Mouse (Mus musculus) common myeloid progenitor, adult 5-6 weeks (primary cell): Measurements from ENCODE around the gene Pdk1. TPM values are rescaled to one million over a fixed set of nuclear protein-coding genes. Genes with fewer than 3 reads are reported as not detected.

Experiments used
- ATAC-seq: replicated peaks from 2 replicates; pipeline ENCODE4 v1.8.0; 2016; ENCODE audit warnings: low read depth, mild to moderate bottlenecking, moderate TSS enrichment, inconsistent platforms; ENCODE audit not compliant: poor library complexity, severe bottlenecking
- total RNA-seq: library from RNA; stranded (forward); fragments of 200-1000, 187-1606 nt; gene quantifications from 2 replicates; pipeline ENCODE4 v1.2.3, GENCODE M21; 2017

The Pdk1 gene
- 47.9 and 72.0 TPM in 2 replicates for total RNA-seq

DNA sequence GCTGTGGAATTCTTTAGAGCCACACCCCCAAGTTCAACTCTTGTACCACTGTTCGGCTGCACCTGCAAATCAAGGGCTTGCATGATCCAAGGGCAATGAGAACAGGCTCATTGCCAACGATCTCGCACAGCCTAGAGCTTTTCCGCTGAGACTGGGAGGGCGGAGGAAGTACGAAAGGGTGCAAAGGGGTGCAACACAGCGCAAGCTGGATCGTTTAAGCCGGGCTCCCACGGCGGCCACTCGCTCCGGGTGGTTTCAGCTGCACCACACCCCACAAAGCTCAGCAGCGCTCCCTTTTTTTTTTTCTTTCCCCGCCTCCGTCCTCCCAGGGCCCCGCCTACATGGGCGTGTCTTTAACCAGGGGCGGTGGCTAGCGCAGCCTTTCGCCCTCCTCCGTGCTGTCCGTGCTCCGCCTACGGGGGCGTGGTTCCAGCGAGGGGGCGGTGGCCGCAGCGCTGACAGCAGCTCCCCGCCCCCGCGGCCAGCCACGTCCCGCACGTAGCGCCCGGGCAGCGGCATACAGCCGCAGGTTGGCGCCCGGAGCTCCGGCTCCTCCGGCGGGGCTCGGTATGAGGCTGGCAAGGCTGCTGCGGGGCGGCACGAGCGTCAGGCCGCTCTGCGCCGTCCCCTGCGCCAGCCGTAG lies at the start of gene Pdk1:
TSS of gene Pdk1 (plus strand) at position 424 of the 643 bp plus-strand sequence.
- peak; percentile 93 for ATAC-seq

DNA sequence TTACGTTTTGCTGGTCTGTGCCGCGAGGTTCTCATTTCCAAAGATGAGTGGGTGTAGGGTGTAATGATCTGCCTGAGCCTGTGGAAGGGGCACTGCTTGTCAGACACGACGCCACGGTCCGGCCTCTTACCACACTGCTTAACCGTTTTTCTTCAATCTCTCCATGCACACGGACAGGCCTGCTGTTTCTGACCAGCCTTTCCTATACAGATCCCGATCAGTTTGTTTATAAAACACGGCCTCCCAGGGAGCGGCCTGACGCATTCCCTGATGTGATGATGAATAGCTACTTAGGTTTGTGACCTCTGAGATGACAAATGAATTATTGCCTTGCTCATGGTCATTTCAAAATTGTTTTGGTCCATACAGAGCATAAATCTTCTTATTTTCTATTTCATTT lies 48.9 kb upstream of the Pdk1 start:
- no peak for ATAC-seq

DNA sequence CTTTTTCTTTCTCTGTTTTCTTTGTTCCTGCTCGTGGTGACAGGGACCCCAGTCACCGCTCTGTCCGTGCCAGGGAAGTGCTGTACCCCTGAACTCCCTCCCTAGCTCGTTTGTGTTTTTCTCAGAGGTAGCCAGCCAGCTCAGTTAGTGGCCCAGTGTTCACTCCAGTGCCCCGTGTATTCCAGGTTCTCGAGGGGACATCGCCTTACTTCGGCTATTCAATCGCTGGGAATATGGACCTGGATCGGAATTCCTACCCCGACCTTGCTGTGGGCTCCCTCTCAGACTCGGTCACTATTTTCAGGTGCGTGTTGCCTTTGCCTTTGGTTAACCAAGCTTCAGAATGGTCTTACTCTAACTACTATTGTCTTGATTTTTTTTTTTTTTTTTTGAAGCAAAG lies 45.3 kb upstream of the Pdk1 start:
- no peak for ATAC-seq

GRCm38 (mm10) chr2:71828928-71829327 lies 44.1 kb upstream of the Pdk1 start:
- ATAC-seq: no peak

GRCm38 (mm10) chr2:71833626-71834025 lies 39.4 kb upstream of the Pdk1 start:
- ATAC-seq: no peak

DNA sequence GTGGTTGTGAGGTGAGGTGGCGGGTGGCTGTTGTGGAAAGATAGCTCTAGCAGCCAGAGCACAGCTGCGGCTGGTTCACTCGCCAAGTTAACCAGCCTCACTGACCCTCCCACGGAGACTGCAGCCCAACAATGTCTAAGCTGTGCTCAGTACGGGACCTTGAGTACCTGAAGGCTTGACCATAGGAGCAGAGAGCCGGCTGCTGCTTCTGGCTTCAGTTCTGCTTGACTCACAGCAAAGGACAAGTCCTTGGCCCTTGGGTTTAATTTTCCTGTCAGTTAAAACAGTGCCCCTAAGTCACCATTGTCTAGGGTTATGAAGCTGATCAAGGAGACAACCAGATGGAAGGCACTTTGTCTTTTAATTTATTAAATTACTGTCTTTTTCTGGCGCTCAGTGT lies 38.7 kb upstream of the Pdk1 start:
- ATAC-seq: no peak

DNA sequence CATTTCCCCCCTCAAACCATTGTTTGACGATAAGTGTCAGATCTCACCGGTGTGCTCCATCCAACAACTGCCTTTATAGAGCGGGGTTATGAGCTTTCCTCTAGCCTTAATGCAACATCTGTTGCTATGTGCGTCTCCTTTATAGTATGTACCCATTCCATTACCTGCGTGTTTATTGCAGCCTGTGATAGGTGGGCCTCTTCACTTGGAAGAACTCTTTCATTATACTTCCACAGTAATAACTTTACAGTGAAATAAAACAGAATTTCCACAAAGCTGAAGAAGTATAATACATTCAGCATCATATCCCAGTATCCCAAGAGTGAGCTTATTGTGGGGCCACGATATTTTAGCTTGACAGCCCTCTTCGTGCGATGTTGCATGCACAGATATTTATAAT lies 37.5 kb upstream of the Pdk1 start:
- ATAC-seq: no peak

DNA sequence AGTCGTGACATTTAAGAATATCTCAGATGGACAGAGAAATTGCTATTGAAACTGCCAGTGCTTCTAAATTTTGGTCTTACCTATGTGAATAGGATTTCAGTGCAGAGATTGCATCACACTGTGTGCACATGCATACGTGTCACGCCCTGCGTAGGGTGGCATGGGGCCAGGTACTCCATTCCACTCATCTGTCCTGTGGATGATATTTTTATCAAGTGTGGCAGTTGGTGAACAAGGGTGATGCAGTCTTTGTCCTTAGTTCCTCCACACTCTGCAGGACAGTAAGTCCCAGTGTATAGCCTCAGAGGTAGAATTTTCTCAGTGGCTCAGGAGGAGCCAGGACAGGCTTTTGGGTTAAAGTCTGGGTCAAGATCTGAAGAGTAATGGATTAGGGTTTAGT lies 36.8 kb upstream of the Pdk1 start:
- ATAC-seq: no peak

GRCm38 (mm10) chr2:71837261-71837660 lies 35.8 kb upstream of the Pdk1 start:
- no peak for ATAC-seq

DNA sequence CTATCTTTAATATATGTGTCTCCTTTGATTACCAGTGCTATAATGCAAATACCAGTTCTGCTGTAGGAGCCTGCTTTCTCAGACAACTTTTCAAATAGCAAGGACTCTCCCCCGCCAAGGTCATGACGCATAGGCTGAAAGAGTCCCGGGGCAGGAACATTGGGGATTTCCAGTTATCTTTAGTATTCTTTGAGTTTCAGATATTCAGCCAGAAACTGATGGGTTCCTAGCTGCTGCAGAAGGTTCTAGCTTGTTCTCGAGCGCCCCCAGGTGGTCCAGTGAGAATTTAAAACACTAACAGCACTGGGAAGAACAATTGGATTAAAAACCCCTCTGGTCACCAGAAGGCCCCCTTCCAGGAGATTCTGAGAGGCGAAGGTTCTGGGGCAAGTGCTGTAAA lies 35.2 kb upstream of the Pdk1 start:
- ATAC-seq: peak; percentile 66

DNA sequence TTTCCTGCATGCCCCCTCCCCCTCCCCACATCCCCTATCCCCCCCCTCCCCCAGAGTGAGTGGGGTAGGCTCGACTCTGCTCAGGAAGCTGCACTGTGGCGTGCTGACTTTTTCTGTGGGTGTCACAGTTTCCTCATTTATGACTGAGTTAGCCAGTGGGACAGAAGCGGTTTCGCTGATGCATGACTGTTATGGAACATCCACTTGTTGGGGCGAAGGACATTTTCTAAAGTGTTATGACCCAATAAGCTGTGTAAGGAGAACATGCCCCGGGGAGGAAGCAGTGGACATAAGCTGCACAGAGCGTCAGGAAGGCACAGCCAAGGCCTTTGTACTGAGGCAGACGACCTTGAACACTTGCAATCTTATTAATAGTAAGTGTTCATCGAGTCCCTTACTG lies 29.7 kb upstream of the Pdk1 start:
- peak; percentile 88 for ATAC-seq

- ATAC-seq: no peak
Observed at GRCm38 (mm10) chr2:71844906-71845305, 28.1 kb upstream of the Pdk1 start.

GRCm38 (mm10) chr2:71852161-71852560 lies 20.9 kb upstream of the Pdk1 start:
- peak; percentile 62; the same call in 1 of the 2 replicates for ATAC-seq

DNA sequence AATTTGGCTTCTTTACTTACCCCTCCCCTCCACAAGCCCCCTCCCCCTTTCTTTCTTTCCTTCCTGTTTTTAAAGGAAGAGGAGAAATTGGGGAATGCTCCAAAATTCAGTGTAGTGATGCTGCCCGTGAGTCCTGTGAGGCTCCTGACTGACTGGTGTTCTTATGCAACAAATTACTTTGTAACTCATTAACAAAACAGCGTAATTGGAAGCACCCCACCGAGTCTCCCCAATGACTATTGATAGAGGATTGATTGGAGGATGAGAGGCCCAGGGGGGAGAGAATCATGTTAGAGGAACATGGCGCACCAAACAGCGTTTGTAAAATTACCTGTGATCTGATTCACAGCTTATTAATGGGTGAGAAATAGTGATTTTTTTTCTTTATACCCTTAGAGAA lies 17.9 kb upstream of the Pdk1 start:
- no peak for ATAC-seq

GRCm38 (mm10) chr2:71863531-71864173 lies 9.4 kb upstream of the Pdk1 start:
- ATAC-seq: peak; percentile 42

- ATAC-seq: no peak
Observed at GRCm38 (mm10) chr2:71865022-71865421, 8.0 kb upstream of the Pdk1 start.

DNA sequence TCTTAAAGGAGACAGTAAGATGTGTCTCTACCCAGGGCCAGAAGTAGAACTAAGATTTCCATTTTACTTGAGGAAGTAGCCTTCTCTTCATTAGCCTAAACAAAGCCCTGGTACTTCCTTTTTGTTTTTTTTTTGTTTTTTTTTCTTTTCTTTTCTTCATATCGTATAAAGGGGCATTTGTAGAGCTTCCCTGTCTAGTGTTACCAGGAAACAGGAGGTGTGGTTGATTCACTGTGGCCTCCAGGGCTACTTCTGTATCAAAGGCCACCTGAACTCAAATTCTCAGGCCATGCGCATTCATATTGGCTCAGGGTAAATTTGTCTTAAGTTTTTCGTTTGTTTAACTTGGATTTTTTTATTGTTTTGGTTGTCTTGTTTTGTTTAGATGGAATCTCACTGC lies 7.1 kb upstream of the Pdk1 start:
- ATAC-seq: peak; percentile 19

DNA sequence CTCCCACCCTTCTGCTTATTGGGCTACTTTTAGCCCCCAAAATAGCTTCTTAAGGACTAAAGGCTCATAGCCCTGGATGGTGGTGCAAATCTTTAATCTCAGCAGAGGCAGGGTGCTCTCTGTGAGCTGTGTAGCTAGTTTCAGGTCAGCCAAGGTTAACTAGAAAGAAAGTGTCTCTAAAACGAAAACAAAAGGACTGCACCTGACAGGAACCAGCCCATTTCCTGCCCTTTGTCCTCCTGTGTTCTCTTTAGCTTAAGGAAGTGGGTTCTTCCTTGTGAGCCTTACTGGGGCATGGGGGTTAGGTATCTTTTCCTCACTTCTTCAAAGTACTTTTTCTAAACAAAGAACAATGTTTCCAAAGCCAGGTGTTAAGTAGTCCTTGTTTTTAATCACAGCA lies 6.5 kb upstream of the Pdk1 start:
- peak; percentile 47 for ATAC-seq

DNA sequence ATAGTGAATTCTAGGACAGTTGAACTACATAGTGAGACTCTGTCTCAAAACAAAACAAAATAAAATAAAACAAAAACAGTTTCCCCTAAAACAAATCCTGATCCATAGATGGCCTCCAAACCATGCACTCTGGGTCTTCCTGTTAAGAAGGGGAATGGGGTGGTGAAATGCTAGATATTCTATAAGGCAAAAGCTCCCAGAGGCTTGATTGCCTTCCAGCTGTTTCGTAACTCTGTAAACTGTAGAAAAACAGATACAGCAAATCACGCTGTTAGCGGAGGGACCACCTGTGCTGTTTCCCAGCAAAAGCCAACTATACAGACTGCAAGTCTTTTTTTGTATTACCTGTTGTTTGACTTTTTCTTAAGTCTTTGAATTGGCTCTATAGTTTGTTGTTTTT lies 6.0 kb upstream of the Pdk1 start:
- no peak for ATAC-seq

- ATAC-seq: no peak
Observed at GRCm38 (mm10) chr2:71867480-71867879, 5.5 kb upstream of the Pdk1 start.

GRCm38 (mm10) chr2:71868256-71868655 lies 4.8 kb upstream of the Pdk1 start:
- ATAC-seq: no peak

DNA sequence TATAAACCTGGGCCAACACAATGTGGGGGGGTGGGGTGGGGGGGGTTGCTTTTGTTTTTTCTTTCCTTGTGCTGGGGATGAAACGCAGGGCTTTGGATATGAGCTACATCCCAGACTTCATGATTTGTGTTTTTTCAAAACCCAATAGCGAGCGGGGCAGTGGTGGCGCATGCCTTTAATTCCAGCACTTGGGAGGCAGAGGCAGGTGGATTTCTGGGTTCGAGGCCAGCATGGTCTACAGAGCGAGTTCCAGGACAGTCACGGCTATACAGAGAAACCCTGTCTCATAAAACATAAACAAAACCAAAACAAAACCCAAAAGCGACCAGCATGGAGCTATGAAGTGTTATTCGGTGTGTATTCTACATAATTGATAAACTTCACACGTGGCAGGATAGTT lies 883 bp upstream of the Pdk1 start:
- no peak for ATAC-seq
